Mouse (Mus musculus): ENCODE data around the gene Ccdc8. TPM values are rescaled to one million over a fixed set of nuclear protein-coding genes. Genes with fewer than 3 reads are reported as not detected.

The Ccdc8 gene
- polyA plus RNA-seq, 1 experiment = 0.81 TPM

DNA sequence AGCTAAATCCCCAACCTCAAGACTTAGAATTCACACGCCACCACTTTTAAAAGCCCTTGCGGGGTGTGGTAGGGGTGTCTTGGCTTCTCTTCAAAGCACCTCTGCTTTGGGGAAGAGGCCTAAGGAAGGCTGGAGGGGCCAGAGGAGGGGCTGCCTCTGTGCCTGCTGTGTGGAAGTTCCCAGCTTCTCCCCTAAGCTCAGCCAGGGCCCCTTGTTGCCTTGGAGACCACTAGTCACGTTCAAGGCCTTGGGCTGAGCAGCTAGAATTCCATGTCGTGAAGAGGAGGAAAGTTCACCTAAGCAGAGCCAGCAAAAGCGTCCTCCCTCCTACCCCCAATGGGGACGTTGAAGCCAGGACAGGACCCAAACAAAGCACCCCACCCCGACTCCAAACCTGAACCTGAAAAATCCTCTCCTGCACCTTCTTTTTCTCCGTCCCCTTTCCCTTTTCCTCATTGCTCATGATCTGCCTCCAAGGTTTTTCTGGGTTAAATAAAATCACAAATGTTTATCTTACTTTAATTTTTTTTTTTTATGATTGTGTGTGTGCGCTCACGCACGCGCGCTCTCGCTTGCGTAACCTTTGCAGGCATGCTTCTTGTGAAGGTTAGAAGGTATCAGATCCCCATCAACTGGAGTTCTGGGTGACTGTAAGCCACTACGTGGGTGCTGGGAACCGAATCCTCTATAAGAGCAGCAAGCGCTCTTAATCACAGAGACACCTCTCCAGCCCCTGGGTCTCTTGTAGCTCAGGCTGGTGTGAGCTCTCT, 642 bp upstream of the Ccdc8 start:
- WGBS = 59% methylated on average over 18 of the region's 18 CpGs
- no peak for TF ChIP-seq POLR2A (IDR thresholded peaks at IDR 0.05; ENCODE audit: low read depth, low read length)
- no peak for TF ChIP-seq CTCF (conservative IDR thresholded peaks at IDR 0.05; ENCODE audit: insufficient read depth, insufficient read length, low read depth, low read length)
- Histone ChIP-seq H3K36me3 (ENCODE audit: control insufficient read depth, insufficient read depth, low read length) (no peaks in the 10 kb centered on the region), H3K27me3 (replicated peaks; ENCODE audit: control insufficient read depth, insufficient read depth, low read length) (no peaks in the 10 kb centered on the region), H3K27ac (ENCODE audit: insufficient read depth, low read depth, low read length) (no peak overlapping the region), H3K4me1 (ENCODE audit: control insufficient read depth, insufficient read depth, low read length) (no peaks in the 10 kb centered on the region), H3K4me3 (ENCODE audit: insufficient read depth, low read depth, low read length) (no peak overlapping the region)
- no peak for DNase-seq

DNA sequence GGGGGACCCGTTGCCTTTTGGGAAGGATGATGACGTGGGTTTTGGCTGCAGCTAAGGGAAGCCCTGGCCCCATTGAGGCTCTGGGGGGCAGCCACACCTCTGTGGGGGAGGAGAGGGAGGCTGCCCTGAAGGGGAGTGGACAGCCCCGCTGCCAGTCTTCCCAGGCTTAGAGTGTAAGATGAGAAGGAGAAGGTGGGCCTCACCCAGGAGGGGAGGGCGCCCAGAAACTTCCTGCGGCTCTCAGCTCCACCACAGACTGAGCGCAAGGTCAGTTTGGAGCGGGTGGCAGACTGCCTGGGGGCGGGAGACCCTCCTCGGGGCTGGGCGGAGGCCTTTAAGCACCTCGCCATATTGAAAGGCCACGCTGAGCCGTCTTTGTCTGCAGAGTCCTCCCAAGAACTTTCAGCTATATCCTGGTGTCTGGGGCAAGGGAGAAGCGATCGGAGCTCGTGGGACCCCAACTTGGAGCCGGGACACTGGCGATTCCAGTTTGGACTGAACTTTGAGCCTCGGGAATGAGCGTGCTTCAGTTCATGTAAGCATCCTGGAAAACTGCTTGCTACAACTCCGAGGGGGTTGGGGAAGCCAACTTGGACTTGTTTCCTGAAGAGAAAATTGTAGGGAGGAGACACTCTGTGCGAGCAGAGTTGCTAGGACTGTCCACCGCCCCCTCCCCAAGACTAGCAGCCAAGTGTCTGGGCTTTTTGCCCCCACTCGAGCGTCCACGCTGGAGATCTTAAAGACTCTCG, 1.3 kb downstream of the Ccdc8 start:
- 12% methylated on average over 27 of the region's 27 CpGs for WGBS

GRCm38 (mm10) chr7:16994400-16994799, 1.9 kb downstream of the Ccdc8 start:
- DNase-seq = no peak
- no peak overlapping the region for H3K27ac ChIP-seq (ENCODE audit: insufficient read depth, low read depth, low read length)

More for the DNA sequence above, 1.3 kb downstream of the Ccdc8 start:
- peak; percentile 68 for DNase-seq
- Histone ChIP-seq H3K27ac (ENCODE audit: insufficient read depth, low read depth, low read length) (no peak overlapping the region), H3K36me3 (ENCODE audit: control insufficient read depth, insufficient read depth, low read length) (no peaks in the 10 kb centered on the region), H3K27me3 (replicated peaks; ENCODE audit: control insufficient read depth, insufficient read depth, low read length) (no peaks in the 10 kb centered on the region), H3K4me3 (ENCODE audit: insufficient read depth, low read depth, low read length) (peak overlapping the region; percentile 50), H3K4me1 (ENCODE audit: control insufficient read depth, insufficient read depth, low read length) (no peaks in the 10 kb centered on the region)
- TF ChIP-seq CTCF (conservative IDR thresholded peaks at IDR 0.05; ENCODE audit: insufficient read depth, insufficient read length, low read depth, low read length) = no peak
- TF ChIP-seq POLR2A (IDR thresholded peaks at IDR 0.05; ENCODE audit: low read depth, low read length) = no peak

GRCm38 (mm10) chr7:16995345-16995744, 2.8 kb downstream of the Ccdc8 start:
- TF ChIP-seq POLR2A (IDR thresholded peaks at IDR 0.05; ENCODE audit: low read depth, low read length) (no peak), CTCF (conservative IDR thresholded peaks at IDR 0.05; ENCODE audit: insufficient read depth, insufficient read length, low read depth, low read length) (no peak)
- Histone ChIP-seq H3K27ac (ENCODE audit: insufficient read depth, low read depth, low read length) (no peak overlapping the region), H3K36me3 (ENCODE audit: control insufficient read depth, insufficient read depth, low read length) (no peaks in the 10 kb centered on the region), H3K27me3 (replicated peaks; ENCODE audit: control insufficient read depth, insufficient read depth, low read length) (no peaks in the 10 kb centered on the region), H3K4me1 (ENCODE audit: control insufficient read depth, insufficient read depth, low read length) (no peaks in the 10 kb centered on the region), H3K4me3 (ENCODE audit: insufficient read depth, low read depth, low read length) (no peak overlapping the region)
- 78% methylated on average over 4 of the region's 4 CpGs for WGBS
- DNase-seq = no peak

More at GRCm38 (mm10) chr7:16994400-16994799, 1.9 kb downstream of the Ccdc8 start:
- Histone ChIP-seq H3K4me1 (ENCODE audit: control insufficient read depth, insufficient read depth, low read length) (no peaks in the 10 kb centered on the region), H3K4me3 (ENCODE audit: insufficient read depth, low read depth, low read length) (peak overlapping the region; percentile 50), H3K27me3 (replicated peaks; ENCODE audit: control insufficient read depth, insufficient read depth, low read length) (no peaks in the 10 kb centered on the region), H3K36me3 (ENCODE audit: control insufficient read depth, insufficient read depth, low read length) (no peaks in the 10 kb centered on the region)
- TF ChIP-seq POLR2A (IDR thresholded peaks at IDR 0.05; ENCODE audit: low read depth, low read length) (no peak), CTCF (conservative IDR thresholded peaks at IDR 0.05; ENCODE audit: insufficient read depth, insufficient read length, low read depth, low read length) (no peak)
- WGBS = 13% methylated on average over 20 of the region's 20 CpGs

- Histone ChIP-seq H3K4me1 (ENCODE audit: control insufficient read depth, insufficient read depth, low read length) (peaks cover 10% of the 10 kb centered on the region), H3K36me3 (ENCODE audit: control insufficient read depth, insufficient read depth, low read length) (no peaks in the 10 kb centered on the region), H3K4me3 (ENCODE audit: insufficient read depth, low read depth, low read length) (no peak overlapping the region), H3K27ac (ENCODE audit: insufficient read depth, low read depth, low read length) (no peak overlapping the region), H3K27me3 (replicated peaks; ENCODE audit: control insufficient read depth, insufficient read depth, low read length) (no peaks in the 10 kb centered on the region)
- WGBS = 67% methylated on average over 4 of the region's 4 CpGs
- no peak for DNase-seq
- TF ChIP-seq POLR2A (IDR thresholded peaks at IDR 0.05; ENCODE audit: low read depth, low read length) = no peak
- TF ChIP-seq CTCF (conservative IDR thresholded peaks at IDR 0.05; ENCODE audit: insufficient read depth, insufficient read length, low read depth, low read length) = no peak
Measured at GRCm38 (mm10) chr7:16999233-16999632, 6.7 kb downstream of the Ccdc8 start.

DNA sequence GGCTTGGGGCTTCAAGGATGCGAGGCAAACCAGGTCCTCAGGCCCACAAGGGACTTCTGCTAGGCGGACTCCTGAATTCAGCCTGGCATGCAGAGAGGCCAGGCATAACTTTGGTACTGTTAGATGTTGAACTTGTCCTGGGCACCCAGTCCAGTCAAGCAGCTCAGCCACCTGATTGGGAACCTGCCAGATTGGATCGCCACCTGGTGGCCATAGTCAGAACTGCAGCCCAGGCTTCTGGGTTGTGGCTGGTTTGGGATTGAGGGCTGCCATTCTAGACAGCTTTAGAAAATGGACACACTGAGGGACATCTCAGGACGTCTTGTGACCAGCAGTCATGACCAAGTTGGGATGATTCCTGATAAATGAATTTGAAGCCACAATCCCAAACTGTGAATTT, 7.1 kb downstream of the Ccdc8 start:
- Histone ChIP-seq H3K27me3 (replicated peaks; ENCODE audit: control insufficient read depth, insufficient read depth, low read length) (no peaks in the 10 kb centered on the region), H3K36me3 (ENCODE audit: control insufficient read depth, insufficient read depth, low read length) (no peaks in the 10 kb centered on the region), H3K4me1 (ENCODE audit: control insufficient read depth, insufficient read depth, low read length) (peaks cover 12% of the 10 kb centered on the region), H3K27ac (ENCODE audit: insufficient read depth, low read depth, low read length) (no peak overlapping the region), H3K4me3 (ENCODE audit: insufficient read depth, low read depth, low read length) (no peak overlapping the region)
- WGBS = 21% methylated on average over 4 of the region's 4 CpGs
- TF ChIP-seq CTCF (conservative IDR thresholded peaks at IDR 0.05; ENCODE audit: insufficient read depth, insufficient read length, low read depth, low read length) (peak; percentile 93), POLR2A (IDR thresholded peaks at IDR 0.05; ENCODE audit: low read depth, low read length) (no peak)
- DNase-seq = peak; percentile 91
